Mouse (Mus musculus) limb, embryonic 13.5 days (tissue): ENCODE measurements around the gene Atcay. TPM values are rescaled to one million over a fixed set of nuclear protein-coding genes. Genes with fewer than 3 reads are reported as not detected.
A peak's percentile ranks its signal among the peaks of the same experiment; 100 is the strongest.
"Not testable (repeated sequence)": the region's sequence is repeated elsewhere in the genome, so short reads cannot be mapped to it uniquely, and the experiment has no call there.

ENCODE experiments used
- ATAC-seq: fragments of 200-750 bp; cut with Nextera tagmentation; 2 replicates; pipeline ENCODE4 v1.8.0; 2017; ENCODE audit warnings: low read depth, moderate number of reproducible peaks, moderate TSS enrichment; ENCODE audit not compliant: low FRiP score
- H3K27ac ChIP-seq: fragments of 300-500 bp; sonication (generic); 2 replicates; pipeline ENCODE4 v1.5.1; 2015; ENCODE audit warnings: inconsistent platforms, mild to moderate bottlenecking, moderate library complexity
- H3K27me3 ChIP-seq: fragments of 300-500 bp; sonication (generic); 2 replicates; pipeline ENCODE4 v1.6.1; 2015; ENCODE audit warnings: mild to moderate bottlenecking, inconsistent platforms
- H3K36me3 ChIP-seq: fragments of 300-500 bp; sonication (generic); 2 replicates; pipeline ENCODE4 v1.6.1; 2015; ENCODE audit warnings: inconsistent platforms, mild to moderate bottlenecking, moderate library complexity
- H3K4me1 ChIP-seq: fragments of 300-500 bp; sonication (generic); 2 replicates; pipeline ENCODE4 v1.6.1; 2015; ENCODE audit warnings: inconsistent platforms
- H3K4me2 ChIP-seq: fragments of 300-500 bp; sonication (generic); replicated peaks from 2 replicates; pipeline ENCODE4 v1.6.1; 2015; ENCODE audit warnings: inconsistent platforms, mild to moderate bottlenecking, moderate library complexity
- H3K4me3 ChIP-seq: fragments of 300-500 bp; sonication (generic); 2 replicates; pipeline ENCODE4 v1.5.1; 2015; ENCODE audit warnings: moderate library complexity, mild to moderate bottlenecking, inconsistent platforms
- H3K9ac ChIP-seq: fragments of 300-500 bp; sonication (generic); 2 replicates; pipeline ENCODE4 v1.6.1; 2015; ENCODE audit warnings: mild to moderate bottlenecking, inconsistent platforms
- H3K9me3 ChIP-seq: fragments of 300-500 bp; sonication (generic); 2 replicates; pipeline ENCODE4 v1.6.1; 2016; ENCODE audit warnings: inconsistent platforms
- WGBS: fragments of 180-500 bp; shearing (Covaris S2); methylation state at CpG from one replicate; pipeline ENCODE4 v1.1.7; 2015; 5-methylcytosine and 5-hydroxymethylcytosine counted together
- polyA plus RNA-seq: library from polyadenylated mRNA; unstranded; fragments of >200 nt; fragmentation: Nextera tagmentation; extraction: Ambion mirVana; gene quantifications from 2 replicates; pipeline ENCODE4 v1.2.1, GENCODE M21; 2015

Gene Atcay
- polyA plus RNA-seq, 1 experiment from 2014 or later, result 0.20 TPM

GRCm38 (mm10) chr10:81174617-81175344, 55.9 kb downstream of the Atcay start:
- Histone ChIP-seq H3K4me2 (peak overlapping the region; percentile 65), H3K36me3 (peaks cover 24% of the 10 kb centered on the region), H3K27me3 (no peaks in the 10 kb centered on the region), H3K4me3 (peak overlapping the region; percentile 41), H3K9me3 (no peaks in the 10 kb centered on the region), H3K27ac (peak overlapping the region; percentile 95), H3K9ac (peak overlapping the region; percentile 55), H3K4me1 (peaks cover 46% of the 10 kb centered on the region)
- peak; percentile 49; the same call in 1 of the 2 replicates for ATAC-seq
- WGBS, result 2% methylated on average over 29 of the region's 29 CpGs

DNA sequence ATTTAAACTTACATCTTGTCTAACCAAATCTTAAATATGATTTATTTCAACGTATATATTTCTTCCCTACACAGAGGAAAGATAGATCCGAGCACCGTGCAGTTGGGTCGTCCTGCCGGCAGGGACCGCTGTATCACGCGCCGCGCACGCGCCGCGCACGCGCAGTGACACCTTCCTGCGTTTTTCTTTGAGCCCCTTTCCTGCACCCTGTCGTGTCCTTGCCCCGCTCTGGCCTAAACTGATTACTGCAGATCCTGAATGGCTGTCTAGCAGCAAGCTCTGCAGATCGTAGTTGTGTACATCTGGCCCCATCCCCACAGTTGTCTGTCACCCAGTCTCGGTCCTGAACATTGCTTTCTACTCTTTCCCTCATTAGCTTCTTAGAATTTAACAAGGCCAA, 57.5 kb downstream of the Atcay start:
- Histone ChIP-seq H3K27me3 (no peaks in the 10 kb centered on the region), H3K9ac (peak overlapping the region; percentile 48), H3K27ac (peak overlapping the region; percentile 84), H3K4me2 (peak overlapping the region; percentile 53), H3K9me3 (no peaks in the 10 kb centered on the region), H3K36me3 (peaks cover 8% of the 10 kb centered on the region), H3K4me1 (peaks cover 41% of the 10 kb centered on the region), H3K4me3 (peak overlapping the region; percentile 13)
- 4% methylated on average over 21 of the region's 21 CpGs for WGBS
- no peak for ATAC-seq

- H3K27ac ChIP-seq, result not testable (repeated sequence)
Measured at GRCm38 (mm10) chr10:81169411-81169900, 61.2 kb downstream of the Atcay start.

GRCm38 (mm10) chr10:81168521-81169244, 62.0 kb downstream of the Atcay start:
- H3K27ac ChIP-seq, result peak overlapping the region; percentile 81
- peak; percentile 37; the same call in 1 of the 2 replicates for ATAC-seq

More at GRCm38 (mm10) chr10:81169411-81169900, 61.2 kb downstream of the Atcay start:
- not testable (repeated sequence) for ATAC-seq, H3K9me3 ChIP-seq, H3K4me3 ChIP-seq, H3K9ac ChIP-seq, H3K27me3 ChIP-seq
- WGBS, result 40% methylated on average over 9 of the region's 14 CpGs
- H3K4me1 ChIP-seq, result peaks cover 48% of the 10 kb centered on the region
- H3K36me3 ChIP-seq, result peaks cover 11% of the 10 kb centered on the region; the same call in 1 of the 2 replicates
- peak overlapping the region; percentile 96 for H3K4me2 ChIP-seq

GRCm38 (mm10) chr10:81168087-81168431, 62.6 kb downstream of the Atcay start:
- Histone ChIP-seq H3K4me2 (peak overlapping the region; percentile 96), H3K27me3 (no peaks in the 10 kb centered on the region), H3K9ac (0 out of 2 replicates have a peak overlapping the region, but pooled peaks have one; percentile 48), H3K9me3 (no peaks in the 10 kb centered on the region), H3K36me3 (peaks cover 23% of the 10 kb centered on the region), H3K4me3 (peak overlapping the region; percentile 92), H3K4me1 (peaks cover 34% of the 10 kb centered on the region), H3K27ac (peak overlapping the region; percentile 81)
- ATAC-seq, result peak; percentile 62
- 8% methylated on average over 5 of the region's 5 CpGs for WGBS

More at GRCm38 (mm10) chr10:81168521-81169244, 62.0 kb downstream of the Atcay start:
- no peaks in the 10 kb centered on the region for H3K9me3 ChIP-seq
- peaks cover 40% of the 10 kb centered on the region for H3K4me1 ChIP-seq
- no peaks in the 10 kb centered on the region for H3K27me3 ChIP-seq
- peak overlapping the region; percentile 96 for H3K4me2 ChIP-seq
- H3K4me3 ChIP-seq, result peak overlapping the region; percentile 92
- WGBS, result 3% methylated on average over 29 of the region's 29 CpGs
- peaks cover 18% of the 10 kb centered on the region for H3K36me3 ChIP-seq
- peak overlapping the region; percentile 60 for H3K9ac ChIP-seq

- WGBS, result under 1% methylated on average over 60 of the region's 64 CpGs
- Histone ChIP-seq H3K4me1 (peaks cover 37% of the 10 kb centered on the region), H3K4me3 (peak within 1 kb of the TSS; percentile 92), H3K27me3 (no peaks in the 10 kb centered on the region), H3K4me2 (peak within 1 kb of the TSS; percentile 96), H3K9me3 (no peaks in the 10 kb centered on the region), H3K9ac (peak within 1 kb of the TSS; percentile 88), H3K27ac (peak within 1 kb of the TSS; percentile 81), H3K36me3 (peaks cover 26% of the 10 kb centered on the region)
- ATAC-seq, result peak; percentile 86
Measured at GRCm38 (mm10) chr10:81167200-81168086, 63.2 kb downstream of the Atcay start, which contains the start of gene Pias4. Pias4 (minus strand) TSS chr10:81167923.

DNA sequence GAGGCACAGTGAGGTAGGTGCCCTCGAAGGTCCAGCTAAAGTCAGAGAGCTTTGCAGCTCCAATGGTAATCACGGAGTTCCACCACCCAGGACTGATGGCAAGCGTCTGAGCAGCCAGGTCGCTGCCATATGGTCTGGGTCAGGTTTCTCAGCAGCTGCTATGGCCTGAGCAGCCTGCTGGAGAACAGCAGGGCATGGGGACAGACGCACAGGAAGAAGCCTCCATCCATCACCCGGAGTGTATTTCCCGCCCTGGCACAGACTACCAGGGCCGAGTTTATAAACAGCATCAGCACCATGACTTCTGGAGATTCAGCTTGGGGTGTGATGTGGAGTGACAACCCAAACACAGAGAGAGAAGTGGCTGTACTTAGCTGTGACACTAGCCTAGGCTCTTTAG, 65.5 kb downstream of the Atcay start:
- H3K9me3 ChIP-seq, result no peaks in the 10 kb centered on the region
- no peaks in the 10 kb centered on the region for H3K27me3 ChIP-seq
- WGBS, result 62% methylated on average over 8 of the region's 8 CpGs
- H3K4me3 ChIP-seq, result no peak overlapping the region
- H3K9ac ChIP-seq, result peak overlapping the region; percentile 48; the same call in 1 of the 2 replicates
- no peak overlapping the region; the same call in 1 of the 2 replicates for H3K27ac ChIP-seq
- H3K36me3 ChIP-seq, result peaks cover 49% of the 10 kb centered on the region
- no peak overlapping the region for H3K4me2 ChIP-seq
- ATAC-seq, result no peak
- peaks cover 46% of the 10 kb centered on the region for H3K4me1 ChIP-seq

DNA sequence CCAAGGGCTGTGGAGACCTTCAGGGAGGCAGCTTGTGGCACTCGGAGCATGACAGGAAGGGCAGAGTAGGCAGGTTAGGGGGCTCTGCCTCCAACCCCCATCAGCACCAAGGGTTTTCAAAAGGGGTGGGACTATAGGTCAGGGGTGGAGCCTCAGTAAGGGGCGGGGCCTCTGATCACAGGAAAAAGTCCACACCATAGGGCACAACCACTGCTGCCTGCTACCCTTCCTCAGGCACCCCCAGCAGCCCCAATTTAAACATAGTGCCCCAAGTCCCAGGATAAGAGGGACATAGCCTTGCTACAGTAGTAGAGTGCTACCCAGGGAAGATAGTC, 68.3 kb downstream of the Atcay start:
- Histone ChIP-seq H3K27ac (no peak overlapping the region), H3K36me3 (peaks cover 76% of the 10 kb centered on the region), H3K27me3 (no peaks in the 10 kb centered on the region), H3K4me3 (no peak overlapping the region), H3K4me2 (no peak overlapping the region), H3K9me3 (no peaks in the 10 kb centered on the region), H3K4me1 (peaks cover 34% of the 10 kb centered on the region), H3K9ac (no peak overlapping the region)
- WGBS, result 61% methylated on average over 2 of the region's 2 CpGs
- ATAC-seq, result no peak

DNA sequence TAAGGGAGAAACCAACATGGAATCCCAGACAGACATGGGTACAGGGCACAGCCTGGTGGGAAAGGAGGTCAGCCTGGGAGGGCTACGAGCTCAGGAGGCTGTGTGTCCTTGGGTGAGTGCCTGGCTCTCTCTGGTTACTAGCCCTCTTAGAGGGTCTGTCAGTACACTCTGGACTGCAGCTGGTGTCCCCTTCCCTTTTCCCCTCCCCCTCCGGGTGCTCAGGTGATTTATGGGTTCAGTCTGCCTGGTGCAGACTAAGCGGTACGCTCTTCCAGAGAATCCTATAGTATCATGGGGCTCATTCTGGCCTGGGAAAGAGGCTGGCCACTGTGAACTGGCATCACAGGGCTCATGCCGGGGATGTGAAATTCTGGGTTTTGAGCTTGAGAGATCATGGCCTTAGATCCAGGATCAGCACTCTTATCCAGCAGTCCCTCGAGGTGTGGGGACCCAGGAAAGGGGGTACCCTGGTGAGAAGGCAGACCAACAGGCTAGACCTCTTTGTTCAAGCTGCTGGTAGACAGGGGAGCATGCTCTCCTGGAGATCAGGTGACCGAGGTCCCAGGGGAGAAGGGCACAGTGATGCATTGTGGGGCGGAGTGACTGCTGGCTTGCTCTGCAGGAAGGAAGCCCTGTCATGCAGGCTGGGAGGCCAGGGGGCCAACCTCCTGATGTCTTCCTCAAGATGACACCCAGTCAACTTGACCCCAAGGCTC, 68.9 kb downstream of the Atcay start:
- peaks cover 81% of the 10 kb centered on the region for H3K36me3 ChIP-seq
- H3K4me1 ChIP-seq, result peaks cover 31% of the 10 kb centered on the region
- no peaks in the 10 kb centered on the region for H3K27me3 ChIP-seq
- H3K4me2 ChIP-seq, result no peak overlapping the region
- no peak overlapping the region for H3K4me3 ChIP-seq
- no peak overlapping the region for H3K9ac ChIP-seq
- no peak overlapping the region for H3K27ac ChIP-seq
- 71% methylated on average over 8 of the region's 8 CpGs for WGBS
- no peak for ATAC-seq
- no peaks in the 10 kb centered on the region for H3K9me3 ChIP-seq

- Histone ChIP-seq H3K27ac (peak overlapping the region; percentile 22; the same call in 1 of the 2 replicates), H3K4me2 (no peak overlapping the region; the same call in 1 of the 2 replicates), H3K9ac (peak overlapping the region; percentile 26; the same call in 1 of the 2 replicates), H3K4me3 (no peak overlapping the region), H3K27me3 (no peaks in the 10 kb centered on the region), H3K9me3 (no peaks in the 10 kb centered on the region), H3K4me1 (0 out of 2 replicates have a peak, but pooled peaks cover 4% of the 10 kb centered on the region), H3K36me3 (peaks cover 87% of the 10 kb centered on the region)
- WGBS, result 72% methylated on average over 6 of the region's 6 CpGs
- no peak for ATAC-seq
Measured at GRCm38 (mm10) chr10:81154736-81155135, 75.9 kb downstream of the Atcay start.
